In the genomic region with DNA sequence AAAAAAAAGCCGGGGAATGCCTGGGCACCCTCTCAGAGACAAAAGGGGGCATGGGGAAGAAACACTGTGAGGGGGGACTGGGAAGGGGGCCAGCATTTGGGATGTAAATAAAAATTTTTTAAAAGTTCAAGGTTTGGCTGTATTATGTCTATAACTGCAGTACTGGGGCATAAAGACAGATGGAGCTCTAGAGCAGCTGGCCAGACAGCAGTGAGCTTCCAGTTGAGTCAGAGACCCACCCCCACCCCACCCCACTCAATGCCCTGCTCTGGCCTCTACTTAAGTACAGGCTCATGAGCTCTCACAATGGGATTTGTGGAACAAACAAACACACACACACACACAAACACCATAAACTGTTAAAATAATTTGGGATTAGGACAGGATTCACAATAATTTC, we compare ENCODE assay signal across 9 mouse cellular contexts. TPM values are rescaled to one million over a fixed set of nuclear protein-coding genes. Genes with fewer than 3 reads are reported as not detected.
DNase-seq lines count a peak whose midpoint lies in the region; ATAC-seq and TF ChIP-seq lines count a peak whose summit lies in the region.
"Had no signal": no experiment of that assay in that cellular context is flagged by ENCODE, and none has a peak within 500 bp of the region (broad histone marks: within the 10 kb centered on the region; RNA-seq: fewer than 3 reads in every experiment).

No protein-coding gene starts in this region.

- H3K4me2 ChIP-seq in heart, postnatal 0 days (ENCODE audit: low read depth, low read length): no peak overlapping the region
- H3K4me2 ChIP-seq: embryonic facial prominence, embryonic 12.5 days had no signal

- H3K4me1 ChIP-seq in heart, postnatal 0 days (ENCODE audit: control insufficient read depth, insufficient read depth): no peaks in the 10 kb centered on the region

- no peak overlapping the region for H3K4me3 ChIP-seq in heart, postnatal 0 days (ENCODE audit: low read depth, low read length)
- H3K4me3 ChIP-seq: embryonic facial prominence, embryonic 12.5 days had no signal

- H3K27ac ChIP-seq in heart, postnatal 0 days (ENCODE audit: low read depth): no peak overlapping the region
- H3K27ac ChIP-seq: embryonic facial prominence, embryonic 12.5 days had no signal

- TF ChIP-seq CTCF in heart, postnatal 0 days (IDR thresholded peaks at IDR 0.05; ENCODE audit: low read depth): peak; percentile 71

- ATAC-seq in heart, postnatal 0 days (ENCODE audit: insufficient read depth, low read depth): no peak

- TF ChIP-seq EP300 in heart, postnatal 0 days (IDR thresholded peaks at IDR 0.05; ENCODE audit: low read depth): no peak

- H3K27me3 ChIP-seq in heart, postnatal 0 days (ENCODE audit: control insufficient read depth, insufficient read depth, low read length): no peaks in the 10 kb centered on the region
- H3K27me3 ChIP-seq: embryonic facial prominence, embryonic 12.5 days had no signal

- 43% methylated on average over 1 of the region's 1 CpGs for WGBS in heart, postnatal 0 days

- H3K9ac ChIP-seq in heart, postnatal 0 days (replicated peaks; ENCODE audit: low read depth, low read length): no peak overlapping the region
- H3K9ac ChIP-seq: embryonic facial prominence, embryonic 12.5 days had no signal

- no peaks in the 10 kb centered on the region for H3K36me3 ChIP-seq in heart, postnatal 0 days (replicated peaks; ENCODE audit: control insufficient read depth, insufficient read depth, low read length)
- H3K36me3 ChIP-seq: embryonic facial prominence, embryonic 12.5 days had no signal

- H3K9me3 ChIP-seq in heart, postnatal 0 days (replicated peaks; ENCODE audit: control insufficient read depth, low read length): no peaks in the 10 kb centered on the region
- H3K9me3 ChIP-seq: embryonic facial prominence, embryonic 12.5 days had no signal

- DNase-seq in heart, postnatal 0 days (ENCODE audit: low spot score): peak; percentile 53
- DNase-seq in heart, adult 9 months (ENCODE audit: low spot score in 2 of 2): no peak
- DNase-seq in CD4-positive helper T cell, adult 2 months (ENCODE audit: low read depth, low spot score): peak; percentile 43
- peak; percentile 69 for DNase-seq in adipocyte (ENCODE audit: low spot score)
- DNase-seq in liver: peak; percentile 82
- DNase-seq in spleen, postnatal 36 days (ENCODE audit: low spot score in 2 of 2): peak; percentile 26 to 47
- DNase-seq in cerebellum, adult 11-12 months: no peak
- DNase-seq in urinary bladder, adult 18-20 months (ENCODE audit: low spot score in 2 of 2): no peak

RNA-seq across cellular contexts. Expression of gene Top1, which starts 43.9 kb away (rescaled TPM):
- 14.8 and 23.5 TPM in 2 replicates for total RNA-seq in heart, postnatal 0 days (2014; rRNA removed; ENCODE audit: low replicate concordance)
- polyA plus RNA-seq in heart, postnatal 0 days (2015; fragmentation: Nextera tagmentation; extraction: Ambion mirVana): 30.7 and 33.2 TPM in 2 replicates

Comparison
In these comparisons a context has a peak if more than half of its experiments do, and no peak if none do; other contexts are left out.
1. DNase-seq: peak in heart, postnatal 0 days (single experiment), CD4-positive helper T cell, adult 2 months (single experiment), adipocyte (single experiment), liver (single experiment) and spleen, postnatal 36 days (2 of 2); none in heart, adult 9 months (0 of 2), cerebellum, adult 11-12 months (single experiment) and urinary bladder, adult 18-20 months (0 of 2).